Mouse (Mus musculus) bone marrow macrophage, adult 2 months (primary cell): ENCODE data around the gene Gfod2. TPM values are rescaled to one million over a fixed set of nuclear protein-coding genes. Genes with fewer than 3 reads are reported as not detected.

Source experiments
- H3K27ac ChIP-seq: 2 replicates; pipeline ENCODE4 v1.5.1; 2012; ENCODE audit warnings: low read depth, low read length; ENCODE audit not compliant: insufficient read depth
- H3K4me1 ChIP-seq: 2 replicates; pipeline ENCODE4 v1.6.1; 2012; ENCODE audit warnings: low read length; ENCODE audit not compliant: control insufficient read depth, insufficient read depth
- H3K4me3 ChIP-seq: 2 replicates; pipeline ENCODE4 v1.5.1; 2012; ENCODE audit warnings: mild to moderate bottlenecking, low read length, moderate library complexity; ENCODE audit not compliant: insufficient read depth
- CTCF ChIP-seq: IDR thresholded peaks from 2 replicates; pipeline ENCODE4 v1.5.1; 2012; ENCODE audit warnings: low read depth, mild to moderate bottlenecking, low read length, moderate library complexity
- POLR2A ChIP-seq: IDR thresholded peaks from 2 replicates; pipeline ENCODE4 v1.6.1; 2012; ENCODE audit warnings: mild to moderate bottlenecking, low read depth, low read length, borderline replicate concordance
- polyA plus RNA-seq: library from polyadenylated mRNA; stranded (reverse); fragments of >200 nt; gene quantifications from 2 replicates; pipeline ENCODE4 v1.2.4, GENCODE M21; 2012; ENCODE audit not compliant: missing spikeins, insufficient read depth, insufficient read length

The Gfod2 gene
- polyA plus RNA-seq, 1 experiment = 1.4 TPM

DNA sequence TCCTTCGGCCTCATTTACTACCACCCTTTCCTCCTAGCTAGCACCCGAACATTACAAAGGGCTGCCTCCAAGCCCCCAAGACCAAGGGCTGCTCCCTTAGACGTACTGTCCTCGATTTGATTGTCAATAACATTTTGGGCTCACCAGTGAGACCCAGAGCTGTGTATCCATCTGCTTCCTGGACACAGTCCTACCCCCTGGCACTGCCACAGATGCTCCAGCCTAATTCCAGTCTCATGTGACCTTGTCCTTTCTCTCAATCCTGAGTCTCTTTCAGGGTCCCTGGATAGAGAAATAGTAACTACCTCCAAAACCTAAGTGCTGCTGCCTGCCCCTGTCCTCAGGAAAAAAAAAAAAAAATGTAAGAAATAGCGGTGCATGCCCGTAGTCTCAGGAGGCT lies 53.5 kb downstream of the Gfod2 start:
- Histone ChIP-seq H3K4me1 (peaks cover 5% of the 10 kb centered on the region; the same call in 1 of the 2 replicates), H3K4me3 (no peak overlapping the region), H3K27ac (no peak overlapping the region)
- no peak for TF ChIP-seq CTCF
- no peak for TF ChIP-seq POLR2A

DNA sequence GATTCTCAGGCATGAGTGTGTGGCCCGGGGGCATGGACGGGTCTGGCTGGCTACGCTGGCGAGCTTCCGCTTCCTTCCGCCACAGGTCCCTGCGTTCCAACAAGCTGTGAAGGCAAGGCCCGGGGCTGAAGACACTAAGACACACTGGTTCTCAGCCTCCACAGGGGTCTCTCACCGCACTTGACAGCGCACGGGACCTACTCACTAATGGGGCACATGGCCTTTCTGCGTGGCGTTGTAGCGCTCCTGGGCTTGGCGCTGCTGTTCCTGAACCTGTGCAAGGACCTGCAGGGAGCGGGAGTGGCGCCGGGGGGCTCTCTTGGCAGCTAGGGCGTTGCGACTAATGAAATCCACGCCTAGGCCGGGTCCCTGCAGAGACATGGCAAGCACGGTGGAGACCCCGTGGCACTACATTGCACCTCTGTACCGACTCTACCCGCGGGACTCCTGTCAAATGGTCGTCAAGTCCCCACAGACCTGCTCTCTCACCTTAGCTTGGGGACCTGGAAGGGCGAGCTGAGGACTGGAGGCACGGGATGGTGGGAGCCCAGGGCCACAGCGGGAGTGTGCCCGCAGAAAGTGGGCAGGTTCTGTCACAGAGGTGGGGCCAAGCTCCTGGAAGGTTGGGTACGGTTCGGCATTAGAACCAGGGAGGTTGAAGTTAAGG lies 54.2 kb downstream of the Gfod2 start:
- no peak for TF ChIP-seq CTCF
- TF ChIP-seq POLR2A = no peak
- Histone ChIP-seq H3K27ac (no peak overlapping the region), H3K4me3 (no peak overlapping the region), H3K4me1 (peaks cover 5% of the 10 kb centered on the region; the same call in 1 of the 2 replicates)

DNA sequence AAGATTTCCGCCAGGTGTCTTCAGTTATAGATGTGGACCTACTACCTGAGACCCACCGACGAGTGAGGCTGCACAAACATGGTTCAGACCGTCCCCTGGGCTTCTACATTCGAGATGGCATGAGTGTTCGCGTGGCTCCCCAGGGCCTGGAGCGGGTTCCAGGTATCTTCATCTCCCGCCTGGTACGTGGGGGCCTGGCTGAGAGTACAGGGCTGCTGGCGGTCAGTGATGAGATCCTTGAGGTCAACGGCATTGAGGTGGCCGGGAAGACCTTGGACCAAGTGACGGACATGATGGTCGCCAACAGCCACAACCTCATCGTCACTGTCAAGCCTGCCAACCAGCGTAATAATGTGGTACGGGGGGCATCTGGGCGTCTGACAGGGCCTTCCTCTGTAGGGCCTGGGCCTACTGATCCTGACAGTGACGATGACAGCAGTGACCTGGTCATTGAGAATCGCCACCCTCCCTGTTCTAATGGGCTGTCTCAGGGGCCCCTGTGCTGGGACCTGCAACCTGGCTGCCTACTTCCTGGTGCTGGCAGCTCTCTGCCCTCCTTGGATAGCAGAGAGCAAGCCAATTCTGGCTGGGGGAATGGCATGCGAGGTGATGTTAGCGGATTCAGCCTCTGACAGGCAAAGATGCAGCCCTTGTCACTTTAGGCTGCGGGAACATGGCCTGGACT lies 55.6 kb downstream of the Gfod2 start:
- Histone ChIP-seq H3K4me3 (no peak overlapping the region), H3K27ac (no peak overlapping the region), H3K4me1 (peaks cover 5% of the 10 kb centered on the region; the same call in 1 of the 2 replicates)
- TF ChIP-seq CTCF = no peak
- no peak for TF ChIP-seq POLR2A

DNA sequence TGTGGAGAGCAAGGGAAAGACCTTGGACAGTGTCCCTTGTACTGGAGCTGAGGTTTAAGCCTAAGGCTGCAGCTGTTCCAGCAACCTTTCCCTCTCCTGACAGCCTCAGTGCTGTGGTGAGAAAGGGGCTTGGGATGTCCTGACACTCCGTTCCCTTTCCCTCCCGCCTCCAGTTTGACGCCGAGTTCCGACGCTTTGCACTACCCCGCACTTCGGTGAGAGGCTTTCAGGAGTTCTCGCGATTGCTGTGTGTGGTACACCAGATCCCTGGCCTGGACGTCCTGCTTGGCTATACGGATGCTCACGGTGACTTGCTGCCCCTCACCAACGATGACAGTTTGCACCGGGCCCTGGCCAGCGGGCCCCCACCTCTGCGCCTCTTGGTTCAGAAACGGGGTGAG lies 56.5 kb downstream of the Gfod2 start:
- TF ChIP-seq CTCF (no peak), POLR2A (no peak)
- Histone ChIP-seq H3K4me1 (peaks cover 2% of the 10 kb centered on the region; the same call in 1 of the 2 replicates), H3K4me3 (peak overlapping the region; percentile 87), H3K27ac (no peak overlapping the region)

DNA sequence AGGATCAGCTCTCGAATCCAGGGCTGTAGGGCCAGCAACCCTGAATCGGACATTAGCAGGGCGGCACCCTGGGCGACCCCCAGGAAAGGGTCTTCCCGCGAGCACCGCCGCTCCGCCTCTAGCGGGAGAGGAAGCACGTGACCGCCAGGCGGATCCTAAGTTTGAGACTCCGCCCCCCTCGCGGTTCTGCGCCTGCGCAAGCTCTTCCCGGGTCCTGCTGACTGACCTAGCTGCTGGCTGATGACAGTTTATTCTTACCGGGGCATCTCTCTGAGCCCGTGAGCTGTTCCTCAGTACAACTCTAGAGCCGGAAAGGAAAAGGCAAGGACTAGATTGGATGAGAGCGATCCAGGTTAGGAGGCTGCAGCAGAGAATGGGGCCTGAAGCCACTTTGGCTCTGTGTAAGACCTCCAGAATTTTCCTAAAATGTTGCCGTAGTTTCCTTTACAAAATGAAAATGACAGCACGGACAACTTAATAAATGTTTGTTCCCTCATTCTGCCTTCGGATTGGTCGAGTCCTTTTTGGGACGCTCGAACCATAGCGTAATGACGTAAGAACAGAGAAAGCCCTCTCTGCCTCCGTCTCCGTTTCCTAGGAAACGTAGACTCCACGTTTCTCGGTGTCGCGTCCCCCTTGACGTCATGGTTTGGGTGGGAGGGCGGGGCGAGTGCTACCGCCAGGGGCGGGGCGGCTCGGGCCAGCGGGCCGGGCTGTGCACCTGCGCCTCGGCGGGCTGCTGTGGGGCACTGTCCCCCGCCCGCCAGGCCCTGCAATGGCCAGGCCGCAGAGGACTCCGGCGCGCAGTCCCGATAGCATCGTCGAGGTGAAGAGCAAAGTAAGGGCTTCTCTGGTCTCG lies 57.3 kb downstream of the Gfod2 start, which contains the start of the genes Acd and Pard6a:
TSS of gene Acd (minus strand) at position 137 of the 859 bp plus-strand sequence.
TSS of gene Pard6a (plus strand) at position 183 of the 859 bp plus-strand sequence.
- peaks cover 2% of the 10 kb centered on the region; the same call in 1 of the 2 replicates for H3K4me1 ChIP-seq
- H3K4me3 ChIP-seq = peak within 1 kb of the TSS; percentile 87
- H3K27ac ChIP-seq = peak within 1 kb of the TSS; percentile 93
- TF ChIP-seq POLR2A = no peak; the same call in 1 of the 2 replicates
- TF ChIP-seq CTCF = no peak

DNA sequence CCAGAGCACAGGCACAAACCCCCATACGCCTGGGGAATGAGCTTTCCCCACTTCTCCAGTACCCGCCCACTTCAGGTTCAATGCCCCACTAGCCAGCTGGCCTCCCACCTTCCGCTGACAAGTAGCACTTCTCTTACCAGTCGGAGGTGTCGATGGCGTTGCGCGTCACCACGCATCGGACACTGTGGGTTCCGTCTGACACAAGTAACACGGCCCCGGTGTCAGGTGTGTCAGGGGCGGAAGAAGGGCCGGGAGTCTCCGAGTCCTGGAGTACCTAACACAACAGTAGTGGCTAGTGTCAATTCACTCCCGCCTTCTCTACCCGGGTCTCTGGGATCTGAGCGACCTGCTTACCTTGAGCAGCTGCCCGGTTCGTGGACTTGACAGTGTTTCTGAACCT lies 57.9 kb downstream of the Gfod2 start:
- Histone ChIP-seq H3K27ac (peak overlapping the region; percentile 93; the same call in 1 of the 2 replicates), H3K4me1 (peaks cover 2% of the 10 kb centered on the region; the same call in 1 of the 2 replicates), H3K4me3 (peak overlapping the region; percentile 87)
- TF ChIP-seq CTCF (no peak), POLR2A (no peak)

DNA sequence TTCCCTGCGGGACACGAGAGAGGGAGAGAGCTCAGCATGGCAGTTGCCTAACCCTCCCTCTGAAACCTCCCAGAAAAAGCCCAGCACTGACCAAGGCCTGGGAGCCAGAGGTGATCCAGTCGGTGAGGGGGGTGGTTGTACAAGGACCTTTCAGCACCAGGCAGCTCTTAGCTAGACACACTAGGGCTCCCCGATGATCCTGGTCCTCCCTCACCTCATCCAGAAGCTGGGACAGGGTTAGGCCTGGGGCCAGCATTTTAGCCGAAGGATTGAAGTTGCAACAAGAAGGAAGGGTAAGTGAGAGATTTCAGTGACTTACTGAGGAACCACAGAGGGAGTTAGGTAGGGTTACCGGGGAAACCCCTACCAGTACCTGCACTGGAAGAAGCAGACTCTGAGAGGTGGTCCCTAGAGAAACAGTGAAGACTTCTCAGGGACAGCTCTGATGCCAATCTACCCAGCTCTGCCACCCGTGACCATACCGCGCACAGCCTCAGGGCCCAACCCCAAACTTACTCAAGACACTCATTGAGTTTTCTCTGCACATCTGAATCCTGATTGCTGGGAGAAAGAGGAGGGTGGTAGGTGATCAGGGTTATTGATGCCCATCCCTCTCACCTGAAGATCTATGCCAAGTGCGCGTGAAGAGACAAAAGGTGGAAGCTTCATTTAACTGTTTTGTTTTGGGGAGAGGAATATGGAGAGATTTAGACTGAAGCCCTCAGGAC lies 58.8 kb downstream of the Gfod2 start:
- Histone ChIP-seq H3K27ac (no peak overlapping the region), H3K4me1 (peaks cover 2% of the 10 kb centered on the region; the same call in 1 of the 2 replicates), H3K4me3 (peak overlapping the region; percentile 87)
- no peak for TF ChIP-seq POLR2A
- no peak for TF ChIP-seq CTCF

DNA sequence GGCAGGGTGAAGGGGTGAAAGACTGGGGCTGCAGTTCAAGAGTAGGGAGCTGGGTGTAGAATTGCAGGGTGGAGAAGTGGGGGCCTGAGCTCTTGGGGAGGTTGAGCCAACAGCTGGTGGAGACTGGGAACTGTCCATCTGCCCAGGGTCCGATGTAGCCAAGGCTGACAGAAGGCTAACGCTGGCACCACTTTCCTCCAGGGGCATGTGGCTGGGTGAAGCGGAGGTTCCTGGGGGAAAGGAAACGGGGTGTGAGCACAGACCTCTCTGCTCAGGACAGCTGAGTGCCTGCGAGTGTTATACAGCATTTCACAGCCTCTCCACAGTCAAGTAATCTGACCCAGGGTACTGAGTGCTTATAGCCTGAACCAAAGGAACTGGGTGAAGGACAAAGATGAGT lies 59.7 kb downstream of the Gfod2 start:
- Histone ChIP-seq H3K4me3 (no peak overlapping the region), H3K27ac (no peak overlapping the region), H3K4me1 (peaks cover 2% of the 10 kb centered on the region; the same call in 1 of the 2 replicates)
- no peak for TF ChIP-seq CTCF
- no peak for TF ChIP-seq POLR2A
